Mouse (Mus musculus): ENCODE results near the gene Serhl.
A peak's percentile ranks its signal among the peaks of the same experiment; 100 is the strongest.
"Not testable (repeated sequence)": the region's sequence is repeated elsewhere in the genome, so short reads cannot be mapped to it uniquely, and the experiment has no call there.

The Serhl gene

GRCm38 (mm10) chr15:83089429-83089605 is at the start of gene Serhl:
Serhl (plus strand) TSS chr15:83089506.
- no peaks in the 10 kb centered on the region for H3K36me3 ChIP-seq (ENCODE audit: insufficient read depth, low read length)
- H3K4me1 ChIP-seq (replicated peaks; ENCODE audit: low read depth, low read length): peaks cover 50% of the 10 kb centered on the region
- peak within 1 kb of the TSS; percentile 35 for H3K4me3 ChIP-seq (replicated peaks; ENCODE audit: low read length)
- TF ChIP-seq CTCF (conservative IDR thresholded peaks at IDR 0.05; ENCODE audit: low read length) (no peak), NANOG (IDR thresholded peaks at IDR 0.05; ENCODE audit: borderline replicate concordance, low read length) (no peak), POU5F1 (IDR thresholded peaks at IDR 0.05; ENCODE audit: borderline replicate concordance, low read length) (no peak)
- no peaks in the 10 kb centered on the region for H3K9me3 ChIP-seq (ENCODE audit: low read length)
- peaks cover 18% of the 10 kb centered on the region for H3K27me3 ChIP-seq (ENCODE audit: insufficient read depth, low read length)

GRCm38 (mm10) chr15:83040156-83040555 is 49.1 kb upstream of the Serhl start:
- Histone ChIP-seq H3K4me1 (replicated peaks; ENCODE audit: low read depth, low read length) (peaks cover 95% of the 10 kb centered on the region), H3K4me3 (replicated peaks; ENCODE audit: low read length) (no peak overlapping the region), H3K27me3 (ENCODE audit: insufficient read depth, low read length) (peaks cover 5% of the 10 kb centered on the region), H3K36me3 (ENCODE audit: insufficient read depth, low read length) (no peaks in the 10 kb centered on the region), H3K9me3 (ENCODE audit: low read length) (no peaks in the 10 kb centered on the region)
- no peak for TF ChIP-seq CTCF (conservative IDR thresholded peaks at IDR 0.05; ENCODE audit: low read length)
- no peak for TF ChIP-seq POU5F1 (IDR thresholded peaks at IDR 0.05; ENCODE audit: borderline replicate concordance, low read length)
- TF ChIP-seq NANOG (IDR thresholded peaks at IDR 0.05; ENCODE audit: borderline replicate concordance, low read length): no peak

- no peak for TF ChIP-seq POU5F1 (IDR thresholded peaks at IDR 0.05; ENCODE audit: borderline replicate concordance, low read length)
- no peak for TF ChIP-seq CTCF (conservative IDR thresholded peaks at IDR 0.05; ENCODE audit: low read length)
- no peak for TF ChIP-seq NANOG (IDR thresholded peaks at IDR 0.05; ENCODE audit: borderline replicate concordance, low read length)
- H3K9me3 ChIP-seq (ENCODE audit: low read length): peaks cover 13% of the 10 kb centered on the region
- H3K4me1 ChIP-seq (replicated peaks; ENCODE audit: low read depth, low read length): peaks cover 88% of the 10 kb centered on the region
- H3K36me3 ChIP-seq (ENCODE audit: insufficient read depth, low read length): no peaks in the 10 kb centered on the region
- H3K4me3 ChIP-seq (replicated peaks; ENCODE audit: low read length): peak overlapping the region; percentile 48
- H3K27me3 ChIP-seq (ENCODE audit: insufficient read depth, low read length): no peaks in the 10 kb centered on the region
Observed at GRCm38 (mm10) chr15:83042655-83043361, 46.5 kb upstream of the Serhl start.

- Histone ChIP-seq H3K4me3 (replicated peaks; ENCODE audit: low read length) (peak overlapping the region; percentile 48), H3K27me3 (ENCODE audit: insufficient read depth, low read length) (no peaks in the 10 kb centered on the region), H3K4me1 (replicated peaks; ENCODE audit: low read depth, low read length) (peaks cover 84% of the 10 kb centered on the region), H3K9me3 (ENCODE audit: low read length) (peaks cover 13% of the 10 kb centered on the region), H3K36me3 (ENCODE audit: insufficient read depth, low read length) (no peaks in the 10 kb centered on the region)
- TF ChIP-seq CTCF (conservative IDR thresholded peaks at IDR 0.05; ENCODE audit: low read length) (no peak), POU5F1 (IDR thresholded peaks at IDR 0.05; ENCODE audit: borderline replicate concordance, low read length) (no peak), NANOG (IDR thresholded peaks at IDR 0.05; ENCODE audit: borderline replicate concordance, low read length) (no peak)
Observed at GRCm38 (mm10) chr15:83043362-83043708, 46.0 kb upstream of the Serhl start.

- H3K27me3 ChIP-seq (ENCODE audit: insufficient read depth, low read length); H3K4me3 ChIP-seq (replicated peaks; ENCODE audit: low read length); H3K36me3 ChIP-seq (ENCODE audit: insufficient read depth, low read length): not testable (repeated sequence)
- Histone ChIP-seq H3K4me1 (replicated peaks; ENCODE audit: low read depth, low read length) (peaks cover 74% of the 10 kb centered on the region), H3K9me3 (ENCODE audit: low read length) (peaks cover 13% of the 10 kb centered on the region)
Observed at GRCm38 (mm10) chr15:83045565-83045964, 43.7 kb upstream of the Serhl start.

- Histone ChIP-seq H3K4me3 (replicated peaks; ENCODE audit: low read length) (no peak overlapping the region), H3K36me3 (ENCODE audit: insufficient read depth, low read length) (no peaks in the 10 kb centered on the region), H3K4me1 (replicated peaks; ENCODE audit: low read depth, low read length) (peaks cover 74% of the 10 kb centered on the region), H3K9me3 (ENCODE audit: low read length) (peaks cover 13% of the 10 kb centered on the region), H3K27me3 (ENCODE audit: insufficient read depth, low read length) (no peaks in the 10 kb centered on the region)
- TF ChIP-seq NANOG (IDR thresholded peaks at IDR 0.05; ENCODE audit: borderline replicate concordance, low read length): no peak
- TF ChIP-seq CTCF (conservative IDR thresholded peaks at IDR 0.05; ENCODE audit: low read length): peak; percentile 80
Observed at GRCm38 (mm10) chr15:83046308-83046707, 43.0 kb upstream of the Serhl start.

GRCm38 (mm10) chr15:83046730-83047129 is 42.6 kb upstream of the Serhl start:
- no peak overlapping the region for H3K4me3 ChIP-seq (replicated peaks; ENCODE audit: low read length)
- no peaks in the 10 kb centered on the region for H3K27me3 ChIP-seq (ENCODE audit: insufficient read depth, low read length)
- TF ChIP-seq NANOG (IDR thresholded peaks at IDR 0.05; ENCODE audit: borderline replicate concordance, low read length) (no peak), CTCF (conservative IDR thresholded peaks at IDR 0.05; ENCODE audit: low read length) (no peak), POU5F1 (IDR thresholded peaks at IDR 0.05; ENCODE audit: borderline replicate concordance, low read length) (no peak)
- peaks cover 74% of the 10 kb centered on the region for H3K4me1 ChIP-seq (replicated peaks; ENCODE audit: low read depth, low read length)
- H3K36me3 ChIP-seq (ENCODE audit: insufficient read depth, low read length): no peaks in the 10 kb centered on the region
- H3K9me3 ChIP-seq (ENCODE audit: low read length): peaks cover 13% of the 10 kb centered on the region

- peaks cover 74% of the 10 kb centered on the region for H3K4me1 ChIP-seq (replicated peaks; ENCODE audit: low read depth, low read length)
- H3K9me3 ChIP-seq (ENCODE audit: low read length): no peaks in the 10 kb centered on the region
- H3K27me3 ChIP-seq (ENCODE audit: insufficient read depth, low read length): peaks cover 15% of the 10 kb centered on the region
- TF ChIP-seq CTCF (conservative IDR thresholded peaks at IDR 0.05; ENCODE audit: low read length) (no peak), POU5F1 (IDR thresholded peaks at IDR 0.05; ENCODE audit: borderline replicate concordance, low read length) (no peak), NANOG (IDR thresholded peaks at IDR 0.05; ENCODE audit: borderline replicate concordance, low read length) (no peak)
- H3K36me3 ChIP-seq (ENCODE audit: insufficient read depth, low read length): no peaks in the 10 kb centered on the region
- H3K4me3 ChIP-seq (replicated peaks; ENCODE audit: low read length): peak overlapping the region; percentile 5
Observed at GRCm38 (mm10) chr15:83052341-83053104, 36.8 kb upstream of the Serhl start.

- no peak for TF ChIP-seq NANOG (IDR thresholded peaks at IDR 0.05; ENCODE audit: borderline replicate concordance, low read length)
- no peak for TF ChIP-seq CTCF (conservative IDR thresholded peaks at IDR 0.05; ENCODE audit: low read length)
- no peak for TF ChIP-seq POU5F1 (IDR thresholded peaks at IDR 0.05; ENCODE audit: borderline replicate concordance, low read length)
- no peak overlapping the region for H3K4me3 ChIP-seq (replicated peaks; ENCODE audit: low read length)
- H3K27me3 ChIP-seq (ENCODE audit: insufficient read depth, low read length): peaks cover 16% of the 10 kb centered on the region
Observed at GRCm38 (mm10) chr15:83053261-83053660, 36.0 kb upstream of the Serhl start.

More at GRCm38 (mm10) chr15:83053261-83053660, 36.0 kb upstream of the Serhl start:
- H3K36me3 ChIP-seq (ENCODE audit: insufficient read depth, low read length): no peaks in the 10 kb centered on the region
- peaks cover 70% of the 10 kb centered on the region for H3K4me1 ChIP-seq (replicated peaks; ENCODE audit: low read depth, low read length)
- H3K9me3 ChIP-seq (ENCODE audit: low read length): no peaks in the 10 kb centered on the region

All from E14TG2a.4 (cell line).